Mouse (Mus musculus): Measurements from ENCODE around the gene Plgrkt. TPM values are rescaled to one million over a fixed set of nuclear protein-coding genes. Genes with fewer than 3 reads are reported as not detected.

Plgrkt gene
- total and polyA plus RNA-seq, 3 experiments, result 117 to 145 TPM; not detected in 1

GRCm38 (mm10) chr19:29308832-29309231 is 58.4 kb downstream of the Plgrkt start:
- peaks cover 0 to 20% of the 10 kb centered on the region in 2 experiments; a peak in 2 of 4 replicates for H3K36me3 ChIP-seq (ENCODE audit: control insufficient read depth in 1 of 2, insufficient read depth in 2 of 2, low read length in 2 of 2)

DNA sequence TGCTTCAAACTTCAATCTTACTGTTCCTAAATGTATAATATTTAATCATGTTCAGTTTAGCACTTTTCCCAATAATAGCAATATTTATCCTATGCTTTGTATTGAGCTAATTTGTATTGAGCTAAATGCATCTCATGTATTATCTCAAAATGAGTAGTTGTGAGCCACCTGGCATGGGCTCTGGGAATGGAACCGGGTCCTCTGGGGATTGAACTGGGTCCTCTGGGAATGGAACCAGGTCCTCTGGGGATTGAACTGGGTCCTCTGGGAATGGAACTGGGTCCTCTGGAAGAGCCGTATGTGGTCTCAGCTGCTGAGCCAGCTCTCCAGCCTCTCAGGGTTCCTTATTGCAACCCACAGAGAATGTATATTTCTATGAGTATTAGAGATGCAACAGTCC is 65.1 kb downstream of the Plgrkt start:
- H3K27me3 ChIP-seq (ENCODE audit: control insufficient read depth in 1 of 2, insufficient read depth in 2 of 2, low read length in 2 of 2), result no peaks in the 10 kb centered on the region
- H3K9ac ChIP-seq (ENCODE audit: control insufficient read depth, low read depth, low read length, poor library complexity, severe bottlenecking), result no peak overlapping the region
- H3K36me3 ChIP-seq (ENCODE audit: control insufficient read depth in 1 of 2, insufficient read depth in 2 of 2, low read length in 2 of 2), result peaks cover 6 to 27% of the 10 kb centered on the region in 2 experiments
- no peaks in the 10 kb centered on the region for H3K9me3 ChIP-seq (replicated peaks; ENCODE audit: insufficient read depth, low read length)
- no peak overlapping the region for H3K27ac ChIP-seq (ENCODE audit: control insufficient read depth, low read depth, low read length)
- H3K79me2 ChIP-seq (ENCODE audit: control insufficient read depth, insufficient read depth, low read length, poor library complexity), result no peaks in the 10 kb centered on the region
- peaks cover under 1 to 2% of the 10 kb centered on the region in 2 experiments for H3K4me1 ChIP-seq (ENCODE audit: control insufficient read depth in 1 of 2, insufficient read depth in 2 of 2, low read length in 2 of 2)
- DNase-seq (ENCODE audit: low read depth, low spot score), result no peak
- no peak overlapping the region for H3K4me3 ChIP-seq (ENCODE audit: control insufficient read depth in 1 of 2, insufficient read depth in 1 of 2, low read depth in 2 of 2, low read length in 2 of 2)
- no peak for TF ChIP-seq TCF12 (IDR thresholded peaks at IDR 0.05; ENCODE audit: low read depth, low read length)
- TF ChIP-seq MAZ (IDR thresholded peaks at IDR 0.05; ENCODE audit: low read depth, low read length), result no peak
- no peak for TF ChIP-seq TAL1 (IDR thresholded peaks at IDR 0.05; ENCODE audit: low read length)
- TF ChIP-seq NELFE (IDR thresholded peaks at IDR 0.05; ENCODE audit: low read depth, low read length), result no peak
- TF ChIP-seq E2F4 (IDR thresholded peaks at IDR 0.05; ENCODE audit: borderline replicate concordance, low read depth, low read length), result no peak
- TF ChIP-seq ZNF384 (IDR thresholded peaks at IDR 0.05; ENCODE audit: low read depth, low read length), result no peak

More at GRCm38 (mm10) chr19:29308832-29309231, 58.4 kb downstream of the Plgrkt start:
- Histone ChIP-seq H3K9me3 (replicated peaks; ENCODE audit: insufficient read depth, low read length) (no peaks in the 10 kb centered on the region), H3K9ac (ENCODE audit: control insufficient read depth, low read depth, low read length, poor library complexity, severe bottlenecking) (no peak overlapping the region), H3K4me3 (ENCODE audit: control insufficient read depth in 1 of 2, insufficient read depth in 1 of 2, low read depth in 2 of 2, low read length in 2 of 2) (no peak overlapping the region), H3K79me2 (ENCODE audit: control insufficient read depth, insufficient read depth, low read length, poor library complexity) (no peaks in the 10 kb centered on the region), H3K27me3 (ENCODE audit: control insufficient read depth in 1 of 2, insufficient read depth in 2 of 2, low read length in 2 of 2) (no peaks in the 10 kb centered on the region), H3K4me1 (ENCODE audit: control insufficient read depth in 1 of 2, insufficient read depth in 2 of 2, low read length in 2 of 2) (no peaks in the 10 kb centered on the region), H3K27ac (ENCODE audit: control insufficient read depth, low read depth, low read length) (no peak overlapping the region)
- DNase-seq (ENCODE audit: low read depth, low spot score), result peak; percentile 67
- TF ChIP-seq USF2 (IDR thresholded peaks at IDR 0.05; ENCODE audit: borderline replicate concordance in 1 of 2, insufficient read depth in 1 of 2, low read depth in 1 of 2, low read length in 2 of 2) (no peak), POLR2A (IDR thresholded peaks at IDR 0.05; ENCODE audit: control insufficient read depth in 1 of 2, insufficient read depth in 1 of 2, low read depth in 1 of 2, low read length in 2 of 2, poor library complexity in 1 of 2) (no peak), MAX (IDR thresholded peaks at IDR 0.05; ENCODE audit: low read length) (no peak), ZNF384 (IDR thresholded peaks at IDR 0.05; ENCODE audit: low read depth, low read length) (peak; percentile 48), MAFK (IDR thresholded peaks at IDR 0.05; ENCODE audit: borderline replicate concordance, low read depth, low read length) (no peak), RAD21 (IDR thresholded peaks at IDR 0.05; ENCODE audit: low read depth, low read length) (peak; percentile 72), MAZ (IDR thresholded peaks at IDR 0.05; ENCODE audit: low read depth, low read length) (no peak), ZC3H11A (IDR thresholded peaks at IDR 0.05; ENCODE audit: low read depth, low read length) (peak; percentile 70; the same call in 1 of the 2 replicates), CTCF (IDR thresholded peaks at IDR 0.05 in 2 of 3, conservative IDR thresholded peaks at IDR 0.05 in 1 of 3; ENCODE audit: control insufficient read depth in 1 of 3, insufficient read depth in 1 of 3, low read depth in 2 of 3, low read length in 3 of 3, poor library complexity in 1 of 3, severe bottlenecking in 1 of 3) (peak; percentile 10 to 68 (median 49); a peak in 5 of 6 replicates), SMC3 (IDR thresholded peaks at IDR 0.05; ENCODE audit: low read depth, low read length) (peak; percentile 72), CHD2 (IDR thresholded peaks at IDR 0.05; ENCODE audit: low read length) (no peak), GATA1 (IDR thresholded peaks at IDR 0.05; ENCODE audit: low read depth, low read length) (no peak)
